Mouse (Mus musculus): ENCODE measurements around the gene Zzz3.

GRCm38 (mm10) chr3:152359151-152359550 lies 36.1 kb upstream of the Zzz3 start:
- no peak for TF ChIP-seq CTCF (conservative IDR thresholded peaks at IDR 0.05; ENCODE audit: insufficient read depth, insufficient read length, low read depth, low read length)
- no peak for TF ChIP-seq POLR2A (IDR thresholded peaks at IDR 0.05; ENCODE audit: low read depth, low read length)
